Mouse (Mus musculus): ENCODE measurements at regions not wholly inside any gene's neighbourhood (a gene's known extent, or its start where the extent isn't known, plus 50 kb on each side); places are given as distances from the start of the nearest gene placed in this dataset.

DNA sequence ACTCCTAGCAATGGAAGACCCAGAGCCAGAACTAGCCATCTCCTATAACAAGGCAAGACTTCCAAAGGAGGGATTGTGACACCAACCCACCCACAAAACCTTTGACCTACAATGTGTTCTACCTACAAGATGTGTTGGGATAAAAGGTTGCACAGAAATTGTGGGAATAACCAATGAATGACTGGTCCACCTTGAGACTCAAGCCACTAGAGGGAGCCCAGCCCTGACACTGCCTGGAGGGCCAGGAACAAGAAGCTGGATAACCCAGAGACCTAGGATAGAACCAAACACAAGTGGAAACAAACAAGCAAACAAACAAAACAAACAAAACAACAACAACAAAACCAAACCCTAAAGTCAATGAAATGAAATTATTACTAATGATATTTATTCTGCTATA is 288.8 kb downstream of the Dchs2 start:
- Histone ChIP-seq H3K27ac (ENCODE audit: low read length) (no peak overlapping the region), H3K36me3 (ENCODE audit: insufficient read depth, low read length) (no peaks in the 10 kb centered on the region), H3K9me3 (ENCODE audit: low read length) (no peaks in the 10 kb centered on the region), H3K9ac (replicated peaks; ENCODE audit: low read depth) (no peak overlapping the region), H3K4me2 (replicated peaks; ENCODE audit: low read depth, low read length) (no peak overlapping the region), H3K4me3 (ENCODE audit: low read depth, low read length) (no peak overlapping the region), H3K27me3 (replicated peaks; ENCODE audit: insufficient read depth, low read length) (no peaks in the 10 kb centered on the region), H3K4me1 (ENCODE audit: insufficient read depth, low read depth, low read length) (no peaks in the 10 kb centered on the region)
- ATAC-seq, result no peak
- DNase-seq (ENCODE audit: low spot score), result peak; percentile 12
- TF ChIP-seq CTCF (IDR thresholded peaks at IDR 0.05), result peak; percentile 66
- TF ChIP-seq EP300 (IDR thresholded peaks at IDR 0.05), result no peak

DNA sequence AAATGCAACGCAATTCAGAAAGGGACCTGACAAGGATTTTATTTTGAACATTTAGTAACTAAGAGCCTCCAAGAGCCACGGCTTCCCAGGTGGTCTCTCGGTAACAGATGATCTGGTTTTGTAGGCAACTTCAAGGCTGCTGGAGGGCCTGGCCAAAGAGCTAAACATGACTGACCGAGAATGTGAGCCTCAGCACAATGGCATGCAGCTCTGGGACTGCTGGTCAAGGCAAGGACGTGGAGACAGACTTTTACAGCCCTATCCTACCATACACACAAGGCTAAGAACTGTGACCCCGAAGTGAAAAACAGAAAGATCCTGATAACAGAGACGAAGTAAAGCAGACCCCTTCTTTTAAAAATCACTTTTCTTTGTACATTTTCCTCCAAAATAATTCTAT is 296.5 kb downstream of the Dchs2 start:
- Histone ChIP-seq H3K36me3 (ENCODE audit: insufficient read depth, low read length) (no peaks in the 10 kb centered on the region), H3K27ac (ENCODE audit: low read length) (no peak overlapping the region), H3K4me2 (replicated peaks; ENCODE audit: low read depth, low read length) (no peak overlapping the region), H3K4me1 (ENCODE audit: insufficient read depth, low read depth, low read length) (no peaks in the 10 kb centered on the region), H3K27me3 (replicated peaks; ENCODE audit: insufficient read depth, low read length) (no peaks in the 10 kb centered on the region), H3K4me3 (ENCODE audit: low read depth, low read length) (no peak overlapping the region), H3K9ac (replicated peaks; ENCODE audit: low read depth) (no peak overlapping the region), H3K9me3 (ENCODE audit: low read length) (no peaks in the 10 kb centered on the region)
- ATAC-seq (no peak), DNase-seq (ENCODE audit: low spot score) (no peak)
- whole genome bisulfite sequencing, result 61% methylated on average over 7 of the region's 7 CpGs
- TF ChIP-seq EP300 (IDR thresholded peaks at IDR 0.05) (no peak), CTCF (IDR thresholded peaks at IDR 0.05) (no peak)

DNA sequence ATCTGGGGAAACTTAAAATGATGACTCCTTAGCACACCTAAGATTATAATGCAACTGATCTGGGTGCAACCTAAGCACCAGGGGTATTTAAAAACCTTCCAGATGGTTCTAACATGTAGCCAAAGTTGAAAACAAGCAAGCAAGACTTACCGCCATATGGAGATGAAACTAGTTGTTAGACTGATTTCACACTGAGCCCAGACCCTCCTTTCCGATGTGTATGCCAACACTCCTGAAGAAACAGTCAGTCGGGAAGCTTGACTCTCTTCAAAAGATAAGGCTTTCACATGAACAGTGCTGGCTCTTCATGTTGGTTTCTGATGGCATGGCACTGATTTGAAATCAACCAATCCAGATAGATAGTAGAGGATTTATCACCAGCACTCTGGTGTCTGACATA is 301.6 kb downstream of the Dchs2 start:
- no peak overlapping the region for H3K9ac ChIP-seq (replicated peaks; ENCODE audit: low read depth)
- 62% methylated on average over 3 of the region's 3 CpGs for WGBS
- ATAC-seq, result no peak
- DNase-seq (ENCODE audit: low spot score), result no peak
- no peaks in the 10 kb centered on the region for H3K4me1 ChIP-seq (ENCODE audit: insufficient read depth, low read depth, low read length)
- no peaks in the 10 kb centered on the region for H3K27me3 ChIP-seq (replicated peaks; ENCODE audit: insufficient read depth, low read length)
- no peak overlapping the region for H3K4me2 ChIP-seq (replicated peaks; ENCODE audit: low read depth, low read length)
- TF ChIP-seq EP300 (IDR thresholded peaks at IDR 0.05) (no peak), CTCF (IDR thresholded peaks at IDR 0.05) (no peak)
- H3K9me3 ChIP-seq (ENCODE audit: low read length), result no peaks in the 10 kb centered on the region
- H3K4me3 ChIP-seq (ENCODE audit: low read depth, low read length), result no peak overlapping the region
- no peaks in the 10 kb centered on the region for H3K36me3 ChIP-seq (ENCODE audit: insufficient read depth, low read length)
- no peak overlapping the region for H3K27ac ChIP-seq (ENCODE audit: low read length)

DNA sequence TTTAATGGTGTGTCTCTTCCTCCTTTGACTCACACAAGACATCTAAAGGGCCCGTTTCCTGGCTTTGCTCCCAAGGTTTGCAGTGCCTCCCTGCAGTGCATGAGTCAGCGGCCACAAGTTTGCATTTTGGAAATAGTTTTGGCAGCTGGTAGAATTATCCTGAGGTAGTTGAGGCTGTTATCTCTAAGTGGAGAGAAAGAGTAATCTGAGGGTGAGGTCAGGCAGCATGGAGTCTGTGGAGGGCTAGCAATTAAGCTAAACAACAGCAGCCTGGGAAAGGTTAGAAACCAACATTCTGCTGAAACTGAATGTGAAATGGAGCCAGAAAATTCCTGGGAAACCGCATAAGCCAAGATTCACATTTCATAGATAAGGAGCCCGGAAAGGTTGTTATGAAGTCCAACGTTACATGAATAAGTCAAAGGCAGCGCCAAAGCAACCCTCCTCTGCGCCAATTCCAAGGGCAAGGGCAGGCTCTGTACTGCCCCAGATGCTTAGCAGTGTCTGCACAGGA is 318.5 kb downstream of the Dchs2 start:
- Histone ChIP-seq H3K9ac (replicated peaks; ENCODE audit: low read depth) (no peak overlapping the region), H3K27ac (ENCODE audit: low read length) (peak overlapping the region; percentile 40; the same call in 1 of the 2 replicates), H3K4me3 (ENCODE audit: low read depth, low read length) (no peak overlapping the region), H3K4me1 (ENCODE audit: insufficient read depth, low read depth, low read length) (no peaks in the 10 kb centered on the region), H3K9me3 (ENCODE audit: low read length) (no peaks in the 10 kb centered on the region), H3K4me2 (replicated peaks; ENCODE audit: low read depth, low read length) (no peak overlapping the region), H3K36me3 (ENCODE audit: insufficient read depth, low read length) (no peaks in the 10 kb centered on the region), H3K27me3 (replicated peaks; ENCODE audit: insufficient read depth, low read length) (no peaks in the 10 kb centered on the region)
- ATAC-seq (peak; percentile 95), DNase-seq (ENCODE audit: low spot score) (peak; percentile 88)
- TF ChIP-seq CTCF (IDR thresholded peaks at IDR 0.05), result no peak
- peak; percentile 95 for TF ChIP-seq EP300 (IDR thresholded peaks at IDR 0.05)
- 22% methylated on average over 7 of the region's 7 CpGs for WGBS

DNA sequence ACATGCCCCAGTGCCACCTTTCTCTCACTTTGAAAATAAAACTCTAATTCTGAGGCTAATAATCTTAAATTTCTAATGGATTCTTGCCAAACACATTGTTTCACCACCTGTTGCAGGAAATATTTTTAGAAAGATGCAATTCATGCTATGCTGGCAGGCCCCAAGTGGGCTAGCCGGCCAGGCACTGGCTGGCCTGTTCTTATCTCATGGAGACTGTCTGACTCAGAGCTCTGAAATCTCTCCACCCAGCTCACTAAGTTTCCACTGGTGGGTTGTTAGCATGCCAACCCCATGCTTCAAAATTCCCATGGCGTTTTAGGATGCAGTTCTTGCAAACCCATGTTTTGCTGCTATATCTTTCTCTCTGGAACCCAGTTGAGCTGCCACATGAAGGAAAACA is 315.5 kb upstream of the Sfrp2 start:
- Histone ChIP-seq H3K4me1 (ENCODE audit: insufficient read depth, low read depth, low read length) (no peaks in the 10 kb centered on the region), H3K4me2 (replicated peaks; ENCODE audit: low read depth, low read length) (no peak overlapping the region), H3K36me3 (ENCODE audit: insufficient read depth, low read length) (no peaks in the 10 kb centered on the region), H3K9me3 (ENCODE audit: low read length) (no peaks in the 10 kb centered on the region), H3K27me3 (replicated peaks; ENCODE audit: insufficient read depth, low read length) (no peaks in the 10 kb centered on the region), H3K4me3 (ENCODE audit: low read depth, low read length) (no peak overlapping the region), H3K9ac (replicated peaks; ENCODE audit: low read depth) (no peak overlapping the region), H3K27ac (ENCODE audit: low read length) (no peak overlapping the region)
- peak; percentile 49; the same call in 1 of the 2 replicates for ATAC-seq
- DNase-seq (ENCODE audit: low spot score), result peak; percentile 25
- WGBS, result 57% methylated on average over 2 of the region's 2 CpGs
- TF ChIP-seq CTCF (IDR thresholded peaks at IDR 0.05) (no peak), EP300 (IDR thresholded peaks at IDR 0.05) (peak; percentile 86)

DNA sequence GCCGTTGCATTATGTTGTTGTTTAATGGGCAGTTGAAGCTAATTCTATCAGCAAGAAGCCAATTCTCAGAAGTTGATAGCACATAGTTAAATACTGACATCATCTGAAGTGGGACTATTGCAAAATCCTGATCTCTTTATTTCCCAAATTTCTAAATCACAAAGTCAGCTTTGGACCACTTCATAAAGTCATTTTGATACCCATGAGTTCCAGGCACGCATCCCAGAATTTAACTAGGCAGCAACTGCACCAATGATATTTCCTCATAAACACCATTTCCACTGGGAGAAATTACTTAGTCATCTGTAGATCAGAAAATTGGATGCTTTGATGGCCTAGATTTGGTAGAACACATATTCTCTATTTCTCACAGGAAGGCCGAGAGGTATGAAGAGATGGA is 314.8 kb upstream of the Sfrp2 start:
- TF ChIP-seq CTCF (IDR thresholded peaks at IDR 0.05) (no peak), EP300 (IDR thresholded peaks at IDR 0.05) (no peak)
- no peaks in the 10 kb centered on the region for H3K4me1 ChIP-seq (ENCODE audit: insufficient read depth, low read depth, low read length)
- no peaks in the 10 kb centered on the region for H3K36me3 ChIP-seq (ENCODE audit: insufficient read depth, low read length)
- 79% methylated on average over 3 of the region's 3 CpGs for WGBS
- no peak overlapping the region for H3K4me3 ChIP-seq (ENCODE audit: low read depth, low read length)
- no peak overlapping the region for H3K27ac ChIP-seq (ENCODE audit: low read length)
- no peak overlapping the region for H3K4me2 ChIP-seq (replicated peaks; ENCODE audit: low read depth, low read length)
- H3K27me3 ChIP-seq (replicated peaks; ENCODE audit: insufficient read depth, low read length), result no peaks in the 10 kb centered on the region
- DNase-seq (ENCODE audit: low spot score) (peak; percentile 9), ATAC-seq (no peak)
- H3K9me3 ChIP-seq (ENCODE audit: low read length), result no peaks in the 10 kb centered on the region
- H3K9ac ChIP-seq (replicated peaks; ENCODE audit: low read depth), result no peak overlapping the region

DNA sequence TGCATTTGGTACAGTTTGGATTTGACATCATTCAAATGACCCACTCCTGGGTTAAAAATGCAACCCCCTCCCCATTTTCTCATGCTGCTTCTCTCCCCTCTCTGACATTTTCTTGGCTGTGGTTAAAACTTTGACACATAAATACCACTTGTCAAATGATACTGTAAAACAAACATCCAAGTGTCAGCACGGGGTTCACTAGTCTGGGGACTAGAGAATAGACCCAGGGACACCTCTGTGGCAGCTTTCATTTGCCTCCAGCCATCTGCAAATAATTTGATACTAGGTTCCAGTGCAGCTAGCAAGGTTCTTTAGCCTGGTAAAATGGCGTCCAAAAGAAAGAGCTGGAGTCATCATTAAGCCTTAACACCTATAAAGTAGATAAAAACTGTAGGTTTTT is 312.7 kb upstream of the Sfrp2 start:
- no peak overlapping the region for H3K27ac ChIP-seq (ENCODE audit: low read length)
- H3K4me3 ChIP-seq (ENCODE audit: low read depth, low read length), result no peak overlapping the region
- ATAC-seq (no peak), DNase-seq (ENCODE audit: low spot score) (no peak)
- H3K9ac ChIP-seq (replicated peaks; ENCODE audit: low read depth), result no peak overlapping the region
- H3K4me1 ChIP-seq (ENCODE audit: insufficient read depth, low read depth, low read length), result no peaks in the 10 kb centered on the region
- H3K27me3 ChIP-seq (replicated peaks; ENCODE audit: insufficient read depth, low read length), result no peaks in the 10 kb centered on the region
- H3K36me3 ChIP-seq (ENCODE audit: insufficient read depth, low read length), result no peaks in the 10 kb centered on the region
- H3K4me2 ChIP-seq (replicated peaks; ENCODE audit: low read depth, low read length), result no peak overlapping the region
- 46% methylated on average over 2 of the region's 2 CpGs for WGBS
- no peaks in the 10 kb centered on the region for H3K9me3 ChIP-seq (ENCODE audit: low read length)
- TF ChIP-seq CTCF (IDR thresholded peaks at IDR 0.05), result no peak
- no peak for TF ChIP-seq EP300 (IDR thresholded peaks at IDR 0.05)

Data from lung, postnatal 0 days (tissue).